ENCODE assay signal across 8 mouse cellular contexts in genomic region chr10:115184697-115185096, GRCm38 (mm10). TPM values are rescaled to one million over a fixed set of nuclear protein-coding genes. Genes with fewer than 3 reads are reported as not detected.
A peak's percentile ranks its signal among the peaks of the same experiment; 100 is the strongest.
DNase-seq lines count a peak whose midpoint lies in the region; ATAC-seq and TF ChIP-seq lines count a peak whose summit lies in the region.

Gene Tph2, minus strand, starts transcription at chr10:115185022.

- no peaks in the 10 kb centered on the region for H3K9me3 ChIP-seq in CH12.LX (replicated peaks; ENCODE audit: low read length)
- H3K9me3 ChIP-seq in forebrain, embryonic 10.5 days: no peaks in the 10 kb centered on the region
- H3K9me3 ChIP-seq in lung, embryonic 16.5 days (ENCODE audit: control insufficient read depth, low read length): no peaks in the 10 kb centered on the region

- H3K27me3 ChIP-seq in CH12.LX (replicated peaks): peaks cover 30% of the 10 kb centered on the region
- no peaks in the 10 kb centered on the region for H3K27me3 ChIP-seq in forebrain, embryonic 10.5 days (ENCODE audit: poor library complexity, severe bottlenecking)
- no peaks in the 10 kb centered on the region for H3K27me3 ChIP-seq in lung, embryonic 16.5 days (ENCODE audit: control insufficient read depth, insufficient read depth, low read depth, low read length)

- H3K4me3 ChIP-seq in CH12.LX (replicated peaks in 1 of 3; ENCODE audit: low read depth in 2 of 3, low read length in 2 of 3, poor library complexity in 1 of 3): no peak within 1 kb of the TSS
- H3K4me3 ChIP-seq in forebrain, embryonic 10.5 days: no peak within 1 kb of the TSS
- H3K4me3 ChIP-seq in lung, embryonic 16.5 days (ENCODE audit: low read length): no peak within 1 kb of the TSS

- TF ChIP-seq POLR2A in CH12.LX (IDR thresholded peaks at IDR 0.05; ENCODE audit: low read depth, low read length): no peak

- intact Hi-C loops in heart, postnatal 25 days (cut with DNase I): no loop called here

- no peak within 1 kb of the TSS for H3K4me2 ChIP-seq in CH12.LX (ENCODE audit: insufficient read depth, low read depth, poor library complexity, severe bottlenecking)
- no peak within 1 kb of the TSS for H3K4me2 ChIP-seq in lung, embryonic 16.5 days (ENCODE audit: low read depth, low read length)

- in situ Hi-C loops in CH12.LX (cut with MboI; ENCODE audit: low pct_ligation_motif_present, low pct_unique_long_range_greater_than_20kb, low sequenced_read_pairs): no loop called here

- H3K79me2 ChIP-seq in CH12.LX (replicated peaks; ENCODE audit: control insufficient read depth, extremely low read depth, insufficient read depth, poor library complexity, severe bottlenecking): no peaks in the 10 kb centered on the region

- H3K27ac ChIP-seq in CH12.LX (ENCODE audit: insufficient read depth, low read depth): no peak within 1 kb of the TSS
- H3K27ac ChIP-seq in forebrain, embryonic 10.5 days: no peak within 1 kb of the TSS
- H3K27ac ChIP-seq in lung, embryonic 16.5 days (ENCODE audit: low read length): no peak within 1 kb of the TSS

- WGBS in forebrain, embryonic 10.5 days: 13% methylated on average over 9 of the region's 9 CpGs
- WGBS in lung, embryonic 16.5 days: 6% methylated on average over 9 of the region's 9 CpGs

- peak; percentile 77 for DNase-seq in CH12.LX (ENCODE audit: extremely low read depth)
- peak; percentile 82 for DNase-seq in brain, adult 2 months (ENCODE audit: low read depth, low spot score)
- peak; percentile 75 for DNase-seq in forebrain, embryonic 10.5 days (ENCODE audit: extremely low spot score, low spot score)
- peak; percentile 1 for DNase-seq in heart, postnatal 25 days (ENCODE audit: low spot score)
- DNase-seq in layer of hippocampus, adult 11-12 months (ENCODE audit: low spot score): peak; percentile 63
- DNase-seq in ovary, adult 18-20 months (ENCODE audit: low spot score): peak; percentile 54
- DNase-seq in thymus, postnatal 0 days (ENCODE audit: low spot score): peak; percentile 72

- peak; percentile 73 for TF ChIP-seq RAD21 in CH12.LX (IDR thresholded peaks at IDR 0.05; ENCODE audit: low read depth, low read length)

- peak; percentile 41 to 79 for TF ChIP-seq CTCF in CH12.LX (conservative IDR thresholded peaks at IDR 0.05 in 1 of 2, IDR thresholded peaks at IDR 0.05 in 1 of 2; ENCODE audit: low read depth in 2 of 2, low read length in 2 of 2)

- peak; percentile 74 for ATAC-seq in lung, embryonic 16.5 days (ENCODE audit: low read depth)

- H3K4me1 ChIP-seq in CH12.LX (ENCODE audit: control insufficient read depth in 1 of 2, insufficient read depth in 2 of 2): peaks cover 0 to 3% of the 10 kb centered on the region in 2 experiments; a peak in 1 of 4 replicates
- no peaks in the 10 kb centered on the region for H3K4me1 ChIP-seq in forebrain, embryonic 10.5 days
- H3K4me1 ChIP-seq in lung, embryonic 16.5 days (replicated peaks; ENCODE audit: control insufficient read depth, insufficient read depth, low read length): no peaks in the 10 kb centered on the region

- dilution Hi-C loops in CH12.LX (cut with MboI; ENCODE audit: extremely low pct_ligation_motif_present, extremely low pct_unique_long_range_greater_than_20kb, low sequenced_read_pairs): no loop called here

- TF ChIP-seq EP300 in CH12.LX (IDR thresholded peaks at IDR 0.05; ENCODE audit: low read length): no peak

- H3K36me3 ChIP-seq in CH12.LX (replicated peaks in 1 of 2; ENCODE audit: control insufficient read depth in 1 of 2, insufficient read depth in 1 of 2, low read length in 1 of 2): no peaks in the 10 kb centered on the region
- no peaks in the 10 kb centered on the region for H3K36me3 ChIP-seq in forebrain, embryonic 10.5 days (replicated peaks)
- no peaks in the 10 kb centered on the region for H3K36me3 ChIP-seq in lung, embryonic 16.5 days (ENCODE audit: control insufficient read depth, insufficient read depth, low read length)

- no peak within 1 kb of the TSS for H3K9ac ChIP-seq in CH12.LX (ENCODE audit: insufficient read depth, low read depth)
- H3K9ac ChIP-seq in lung, embryonic 16.5 days (ENCODE audit: low read length): no peak within 1 kb of the TSS

TF ChIP-seq in CH12.LX, 34 proteins besides CTCF, POLR2A, EP300 and RAD21:
- TF ChIP-seq CHD1 (IDR thresholded peaks at IDR 0.05; ENCODE audit: low read depth, low read length) (no peak), MAX (IDR thresholded peaks at IDR 0.05; ENCODE audit: low read length) (peak; percentile 32; the same call in 1 of the 2 replicates), UBTF (IDR thresholded peaks at IDR 0.05; ENCODE audit: low read depth, low read length) (no peak), ELF1 (IDR thresholded peaks at IDR 0.05; ENCODE audit: low read depth, low read length) (peak; percentile 67; the same call in 1 of the 2 replicates), SMC3 (IDR thresholded peaks at IDR 0.05; ENCODE audit: low read depth, low read length) (peak; percentile 67), POLR2AphosphoS2 (IDR thresholded peaks at IDR 0.05; ENCODE audit: low read depth, low read length) (no peak), SIN3A (IDR thresholded peaks at IDR 0.05; ENCODE audit: low read length) (peak; percentile 98), JUN (IDR thresholded peaks at IDR 0.05; ENCODE audit: insufficient read depth, low read depth, low read length) (no peak), MXI1 (IDR thresholded peaks at IDR 0.05; ENCODE audit: low read depth, low read length) (peak; percentile 92), CHD2 (IDR thresholded peaks at IDR 0.05; ENCODE audit: low read length) (no peak), NELFE (IDR thresholded peaks at IDR 0.05; ENCODE audit: low read depth, low read length) (no peak), BHLHE40 (IDR thresholded peaks at IDR 0.05; ENCODE audit: low read depth, low read length) (peak; percentile 34; the same call in 1 of the 2 replicates), PAX5 (IDR thresholded peaks at IDR 0.05; ENCODE audit: low read length) (no peak), IRF4 (IDR thresholded peaks at IDR 0.05; ENCODE audit: low read depth, low read length) (peak; percentile 26; the same call in 1 of the 2 replicates)

RNA-seq across cellular contexts. Expression of gene Tph2, which starts in this region (rescaled TPM):
- 0.42 and 0.55 TPM in 2 replicates for total RNA-seq in CH12.LX (2012; rRNA removed)
- total RNA-seq in CH12.LX (2014; rRNA removed): 0.42 and 0.43 TPM in 2 replicates
- polyA plus RNA-seq in CH12.LX (2012; ENCODE audit: insufficient read length, low read depth): 0.46 and 0.54 TPM in 2 replicates
- polyA plus RNA-seq in forebrain, embryonic 10.5 days (2016; fragmentation: Nextera tagmentation; extraction: Ambion mirVana): not detected in 2 replicates
- not detected for total RNA-seq in heart, postnatal 25 days (2021)
- polyA plus RNA-seq in lung, embryonic 16.5 days (2015; fragmentation: Nextera tagmentation; extraction: Ambion mirVana): not detected in 2 replicates
- 0.07 TPM in 1 of 2 replicates, not detected in the other for polyA plus RNA-seq in thymus, postnatal 0 days (2015; fragmentation: Nextera tagmentation; extraction: Ambion mirVana)

Comparison
In these comparisons a context has a peak if more than half of its experiments do, and no peak if none do; other contexts are left out.
1. Peak in DNase-seq in CH12.LX; RNA of the gene not detected or under 1 TPM.
2. Peak in DNase-seq in forebrain, embryonic 10.5 days; RNA of the gene not detected or under 1 TPM.
3. Peak in DNase-seq in heart, postnatal 25 days; RNA of the gene not detected or under 1 TPM.
4. Peak in ATAC-seq in lung, embryonic 16.5 days; RNA of the gene not detected or under 1 TPM.
5. Peak in DNase-seq in thymus, postnatal 0 days; RNA of the gene not detected or under 1 TPM.
6. DNase-seq: peak in every context shown above with its lines; median percentile 82 in brain, adult 2 months; 77 in CH12.LX; 75 in forebrain, embryonic 10.5 days; 72 in thymus, postnatal 0 days; 63 in layer of hippocampus, adult 11-12 months; 54 in ovary, adult 18-20 months; 1 in heart, postnatal 25 days.